In the genomic region with DNA sequence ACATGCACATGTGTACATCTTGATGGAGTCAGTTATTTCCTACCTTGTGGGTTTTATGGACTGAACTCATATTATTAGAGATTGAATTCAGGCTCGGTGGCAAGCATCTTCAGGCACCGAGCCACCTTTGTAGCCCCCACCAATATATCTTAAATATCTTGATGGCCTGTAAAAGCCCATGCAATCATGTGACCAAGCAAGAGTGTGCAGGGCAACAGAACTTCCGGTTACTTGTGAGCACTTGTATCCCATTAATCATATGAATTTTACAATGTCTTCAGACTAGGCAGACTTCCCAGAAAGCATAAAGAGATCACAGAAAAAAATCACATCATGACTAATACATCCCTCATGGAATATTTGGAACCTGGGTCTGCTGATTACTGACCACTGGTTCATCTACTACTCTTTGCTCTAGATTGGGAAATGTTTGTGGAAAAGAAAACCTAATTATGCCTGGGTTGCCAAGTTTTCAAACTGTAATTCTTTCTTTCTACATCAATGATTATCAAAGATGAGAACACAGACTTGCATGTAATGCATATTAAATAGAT, we compare ENCODE assay signal across 12 mouse cellular contexts.
"Had no signal": no experiment of that assay in that cellular context is flagged by ENCODE, and none has a peak within 500 bp of the region (broad histone marks: within the 10 kb centered on the region; RNA-seq: fewer than 3 reads in every experiment).

No protein-coding gene starts in this region.

- H3K9me3 ChIP-seq: limb, embryonic 15.5 days; liver, embryonic 12.5 days; lung, embryonic 15.5 days; midbrain, embryonic 13.5 days; stomach, embryonic 15.5 days had no signal

- H3K27ac ChIP-seq: limb, embryonic 15.5 days; liver, embryonic 12.5 days; lung, embryonic 15.5 days; midbrain, embryonic 13.5 days; neural tube, embryonic 15.5 days; stomach, embryonic 15.5 days had no signal

- H3K4me1 ChIP-seq: limb, embryonic 15.5 days; liver, embryonic 12.5 days; lung, embryonic 15.5 days; midbrain, embryonic 13.5 days; neural tube, embryonic 15.5 days; stomach, embryonic 15.5 days had no signal

- H3K4me2 ChIP-seq: limb, embryonic 15.5 days; liver, embryonic 12.5 days; lung, embryonic 15.5 days; midbrain, embryonic 13.5 days; neural tube, embryonic 15.5 days; stomach, embryonic 15.5 days had no signal

- H3K36me3 ChIP-seq: limb, embryonic 15.5 days; liver, embryonic 12.5 days; lung, embryonic 15.5 days; midbrain, embryonic 13.5 days; neural tube, embryonic 15.5 days; stomach, embryonic 15.5 days had no signal

- H3K9ac ChIP-seq: limb, embryonic 15.5 days; liver, embryonic 12.5 days; lung, embryonic 15.5 days; midbrain, embryonic 13.5 days; neural tube, embryonic 15.5 days; stomach, embryonic 15.5 days had no signal

- H3K27me3 ChIP-seq: limb, embryonic 15.5 days; liver, embryonic 12.5 days; lung, embryonic 15.5 days; midbrain, embryonic 13.5 days; neural tube, embryonic 15.5 days; stomach, embryonic 15.5 days had no signal

- H3K4me3 ChIP-seq: limb, embryonic 15.5 days; liver, embryonic 12.5 days; lung, embryonic 15.5 days; midbrain, embryonic 13.5 days; neural tube, embryonic 15.5 days; stomach, embryonic 15.5 days had no signal

- ATAC-seq: intestine, embryonic 16.5 days; liver, embryonic 12.5 days; midbrain, embryonic 13.5 days had no signal

- DNase-seq: left cerebral cortex, postnatal 4 days; right cerebral cortex, postnatal 4 days; spleen, adult 18-20 months; thymus, adult 2 months; thymus, postnatal 25 days had no signal
